Mouse (Mus musculus) brain, embryonic 14.5 days (tissue): ENCODE data around the gene Rai1.

Source experiments
- CTCF ChIP-seq: fragments of 200-500 bp; IDR thresholded peaks from 2 replicates; pipeline ENCODE4 v1.5.1; 2012; ENCODE audit warnings: inconsistent platforms, mild to moderate bottlenecking, moderate library complexity, borderline replicate concordance; ENCODE audit not compliant: insufficient read depth, insufficient read length; ENCODE audit errors: extremely low read depth
- POLR2A ChIP-seq: fragments of 200-500 bp; IDR thresholded peaks from 2 replicates; pipeline ENCODE4 v1.6.1; 2012; ENCODE audit warnings: mild to moderate bottlenecking, inconsistent platforms, borderline replicate concordance; ENCODE audit not compliant: poor library complexity, insufficient read depth, insufficient read length, severe bottlenecking; ENCODE audit errors: extremely low read depth

DNA sequence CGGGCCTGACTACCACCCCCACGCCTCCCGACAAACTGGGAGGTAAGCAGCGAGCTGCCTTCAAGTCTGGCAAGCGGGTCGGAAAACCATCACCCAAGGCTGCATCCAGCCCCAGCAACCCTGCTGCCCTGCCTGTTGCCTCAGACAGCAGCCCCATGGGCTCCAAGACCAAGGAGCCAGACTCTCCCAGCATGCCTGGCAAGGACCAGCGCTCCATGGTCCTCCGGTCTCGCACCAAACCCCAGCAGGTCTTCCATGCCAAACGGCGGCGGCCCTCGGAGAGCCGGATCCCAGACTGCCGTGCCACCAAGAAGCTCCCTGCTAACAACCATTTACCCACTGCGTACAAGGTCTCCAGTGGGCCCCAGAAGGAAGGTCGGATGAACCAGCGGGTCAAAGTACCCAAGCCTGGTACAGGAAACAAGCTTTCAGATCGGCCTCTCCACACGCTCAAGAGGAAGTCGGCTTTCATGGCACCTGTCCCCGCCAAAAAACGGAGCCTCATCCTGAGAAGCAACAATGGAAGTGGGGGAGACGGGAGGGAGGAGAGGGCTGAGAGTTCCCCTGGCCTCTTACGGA lies 83.6 kb downstream of the Rai1 start:
- TF ChIP-seq CTCF (no peak), POLR2A (no peak)
